Mouse (Mus musculus) heart, postnatal 36 days (tissue): Measurements from ENCODE around the gene Ormdl3. TPM values are rescaled to one million over a fixed set of nuclear protein-coding genes. Genes with fewer than 3 reads are reported as not detected.
A peak's percentile ranks its signal among the peaks of the same experiment; 100 is the strongest.
"Not testable (repeated sequence)": the region's sequence is repeated elsewhere in the genome, so short reads cannot be mapped to it uniquely, and the experiment has no call there.

Source experiments
- DNase-seq, 2 experiments: peaks; one replicate each; pipeline ENCODE4 v3.0.0; 2021 to 2022
- intact Hi-C: fragments of 180-260 bp; cut with DNase I; formaldehyde crosslinking; loops from one replicate; pipeline ENCODE4 v1.15.1; 2025
- total RNA-seq, 2 experiments: library from RNA; stranded (reverse); gene quantifications; 2 replicates each; pipeline ENCODE4 v1.2.3; 2021

The Ormdl3 gene
- total RNA-seq: 10 to 100 TPM; 39.3 to 40.4 TPM

DNA sequence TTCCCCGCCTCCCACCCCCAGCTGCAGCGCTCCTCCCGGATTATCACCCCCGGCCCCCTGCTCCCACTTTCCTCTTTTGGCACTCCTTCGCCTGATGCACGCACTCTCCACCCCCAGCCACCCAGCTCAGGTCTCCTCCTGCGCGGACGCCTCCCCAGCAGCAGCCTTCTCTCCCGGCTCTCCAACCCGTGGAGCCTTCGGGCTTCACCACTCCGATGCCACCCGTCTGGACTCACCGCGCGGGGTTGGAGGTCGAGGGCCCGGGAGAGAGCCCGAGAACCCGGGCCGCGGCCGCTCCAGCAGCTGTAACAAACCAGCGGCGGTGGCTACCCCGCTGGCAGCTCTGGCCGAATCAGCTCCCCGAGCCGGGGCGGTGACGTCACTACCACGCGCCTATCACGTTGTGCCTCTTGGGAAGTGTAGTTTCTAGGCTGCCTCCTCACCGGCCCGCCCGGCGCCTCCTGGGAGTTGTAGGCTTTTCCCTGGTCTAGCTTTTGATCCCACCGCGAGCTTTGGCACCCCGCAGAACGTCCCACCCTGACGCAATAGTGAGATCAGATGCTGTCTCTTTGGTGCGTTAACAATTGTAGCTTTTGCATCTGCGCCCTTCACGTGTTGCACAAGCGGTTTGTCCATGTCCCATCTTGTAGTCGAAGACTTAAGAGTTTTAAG, at the start of gene Ormdl3:
TSS of gene Ormdl3 (minus strand) at position 477 of the 672 bp plus-strand sequence.
- intact Hi-C loops: loop anchor here (2.0 to 5.0 kb wide), 2 partner anchors 36 to 130 kb away; partner anchors contain the start of gene Zpbp2
- DNase-seq: peak; percentile 97

DNA sequence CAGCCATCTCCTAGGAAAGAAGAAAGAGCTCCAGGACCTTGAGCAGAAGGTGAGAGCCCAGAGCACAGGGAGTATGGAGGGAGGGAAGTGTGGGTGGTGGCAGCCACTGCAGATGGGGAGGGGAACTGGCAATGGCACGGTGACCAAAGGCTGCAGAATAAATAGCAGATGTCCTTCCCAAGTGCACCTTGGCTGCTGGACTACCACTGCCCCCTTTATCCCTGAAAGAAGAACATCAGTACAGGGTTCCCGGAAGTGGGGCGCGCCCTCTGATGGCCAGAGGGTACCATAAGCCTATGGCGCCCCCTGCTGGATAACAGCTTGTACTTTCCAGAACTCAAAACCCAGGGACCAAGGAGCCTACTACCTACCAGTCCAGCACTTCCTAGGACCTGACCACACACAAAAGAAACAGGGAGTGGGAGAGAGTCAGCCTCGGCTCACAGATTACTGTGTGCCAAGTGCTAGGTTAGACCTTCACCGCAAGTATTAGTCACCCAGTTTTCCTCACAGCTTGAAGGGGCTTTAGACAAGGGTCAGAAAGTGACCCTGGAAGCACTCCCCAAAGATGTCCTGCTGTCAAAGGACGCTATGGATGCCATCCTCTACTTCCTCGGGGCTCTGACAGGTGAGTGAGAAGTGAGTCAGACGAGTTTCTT, 48.3 kb upstream of the Ormdl3 start:
- intact Hi-C loops: not testable (repeated sequence)

DNA sequence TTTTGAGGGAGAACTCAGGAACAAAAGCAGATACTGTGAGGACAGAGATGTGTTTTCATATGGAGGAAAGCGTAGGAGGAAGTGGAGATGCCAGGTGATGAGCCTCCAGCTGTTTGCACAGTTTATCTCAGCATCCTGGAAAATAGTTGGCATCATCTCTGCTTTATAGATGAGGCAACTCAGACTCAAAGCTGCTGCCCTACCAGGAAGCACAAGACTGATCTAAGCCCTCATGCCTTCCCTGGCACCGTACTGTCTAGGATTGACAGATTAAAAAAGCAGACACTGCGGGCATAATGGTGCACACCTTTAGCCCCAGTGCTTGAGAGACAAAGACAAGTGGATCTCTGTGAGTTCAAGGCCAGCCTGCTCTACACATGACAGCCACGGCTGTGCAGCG, 43.5 kb upstream of the Ormdl3 start:
- intact Hi-C loops: no loop called here
- DNase-seq: no peak

More for the DNA sequence above, 48.3 kb upstream of the Ormdl3 start:
- not testable (repeated sequence) for DNase-seq

DNA sequence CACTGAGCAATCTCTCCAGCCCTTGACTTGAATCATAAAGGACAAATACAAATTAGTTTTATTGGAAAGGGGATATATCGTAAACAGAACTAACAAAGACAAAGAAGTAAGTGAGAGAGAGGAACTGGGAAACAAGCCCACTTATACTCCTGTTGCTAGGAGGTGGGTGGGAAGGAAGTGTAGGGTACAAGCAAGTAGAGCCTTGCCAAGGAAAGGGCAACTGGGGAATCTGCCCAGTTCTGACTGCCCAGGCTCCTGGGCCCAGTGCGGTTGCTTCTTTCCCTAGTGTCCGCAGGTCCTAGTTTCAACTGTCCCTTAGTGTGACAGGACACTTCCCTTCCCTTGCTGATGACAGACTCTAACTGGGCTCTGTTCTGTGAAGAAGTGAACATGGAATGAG, 41.5 kb upstream of the Ormdl3 start:
- DNase-seq: no peak
- intact Hi-C loops: no loop called here

DNA sequence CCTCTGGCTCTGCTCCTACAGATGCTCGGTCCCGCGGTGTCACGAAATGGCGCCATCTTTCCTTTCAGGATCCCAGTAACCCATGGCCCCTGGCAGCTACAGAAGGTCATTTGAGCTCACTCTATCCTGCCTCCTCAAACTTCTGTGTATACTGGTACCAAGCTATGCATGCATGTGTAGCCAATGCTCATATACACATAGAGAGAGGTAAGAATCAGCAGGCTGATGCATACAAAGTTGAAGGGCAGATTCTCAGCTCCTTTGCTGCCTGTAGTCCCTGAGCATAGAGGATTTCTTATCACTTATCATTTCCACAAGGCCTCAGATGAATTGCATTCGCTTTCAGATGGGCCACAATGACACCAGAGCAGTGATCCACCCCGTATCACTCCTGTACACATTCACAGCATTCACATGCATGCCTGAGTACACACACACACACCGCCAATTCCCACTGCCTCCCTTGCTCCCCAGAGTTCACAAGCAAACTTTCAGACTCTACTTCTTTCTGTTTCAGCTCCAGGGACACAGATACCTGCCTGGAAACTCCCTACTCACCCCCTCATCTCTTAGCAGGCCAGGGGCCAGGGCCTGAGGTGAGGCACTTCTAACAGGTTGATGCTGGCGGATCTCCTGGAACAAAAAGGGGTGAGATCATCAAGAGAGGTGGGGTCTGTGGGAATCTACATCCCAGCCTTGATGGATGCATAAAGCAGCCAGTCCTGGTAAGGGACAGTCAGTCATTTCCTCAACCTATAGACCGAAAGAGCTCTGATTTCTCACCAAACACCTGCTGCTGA, 38.6 kb upstream of the Ormdl3 start, which contains the start of the genes Gm12355 and Gsdma3:
TSS of gene Gm12355 (minus strand) at position 51 of the 800 bp plus-strand sequence.
TSS of gene Gsdma3 (plus strand) at position 750 of the 800 bp plus-strand sequence.
- intact Hi-C loops: no loop called here
- no peak for DNase-seq

DNA sequence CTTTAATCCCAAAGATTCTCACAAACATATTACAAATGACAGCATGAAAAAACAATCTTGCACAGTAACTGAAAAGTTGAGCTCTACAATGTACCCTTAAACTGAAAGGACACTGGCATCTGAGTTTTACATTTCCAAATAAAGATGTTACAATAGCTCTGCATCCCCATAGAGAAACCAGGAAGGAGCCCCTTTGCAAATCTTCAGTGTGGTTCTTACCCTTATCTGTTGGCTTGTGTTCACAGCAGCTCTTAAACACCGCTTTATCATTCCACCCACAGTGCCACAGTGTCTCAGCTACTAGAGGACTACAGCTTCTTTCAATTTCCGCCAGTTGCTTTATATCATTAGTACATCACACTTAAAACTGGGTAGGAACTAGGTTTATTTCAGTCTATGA, 37.2 kb upstream of the Ormdl3 start:
- DNase-seq, intact Hi-C loops: not testable (repeated sequence)

DNA sequence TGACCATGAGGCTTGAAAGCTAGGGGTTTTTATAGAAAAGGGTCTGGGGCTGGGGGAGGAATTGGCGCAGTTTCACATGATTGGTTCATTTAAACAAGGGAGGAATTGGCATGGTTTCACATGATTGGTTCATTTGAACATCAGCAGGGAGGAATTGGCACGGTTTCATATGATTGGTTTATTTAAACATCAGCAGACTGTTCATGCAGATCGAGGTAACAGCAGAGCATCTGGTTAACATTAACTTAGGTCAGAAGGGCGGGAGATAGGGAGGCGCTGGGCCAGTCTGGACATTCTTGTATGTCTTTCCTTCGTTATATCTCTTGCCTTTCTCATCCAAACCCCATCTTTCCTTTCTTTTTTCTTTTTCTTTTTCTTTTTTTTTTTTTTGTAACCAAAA, 36.8 kb upstream of the Ormdl3 start:
- intact Hi-C loops: not testable (repeated sequence)

DNA sequence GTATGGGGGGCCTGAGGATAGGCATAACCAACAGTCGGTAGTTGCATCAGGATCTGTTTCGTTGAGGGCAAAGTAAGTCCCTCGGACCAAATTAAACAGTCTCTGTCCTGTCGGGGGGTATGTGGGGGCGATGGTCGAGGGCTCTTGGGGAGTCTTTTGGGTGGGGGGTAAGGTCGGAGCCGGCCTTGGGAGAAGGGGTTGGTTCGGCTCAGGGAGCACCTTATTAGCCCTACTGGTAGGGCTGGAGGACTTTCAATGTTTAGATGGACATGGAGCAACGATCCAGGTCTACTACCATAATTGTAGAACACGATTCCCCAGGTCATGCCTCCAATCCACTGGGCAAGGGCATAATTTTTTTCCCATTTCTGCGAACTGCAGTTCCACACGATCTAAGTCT, 33.6 kb upstream of the Ormdl3 start:
- no peak for DNase-seq
- intact Hi-C loops: no loop called here

More for the DNA sequence above, 36.8 kb upstream of the Ormdl3 start:
- DNase-seq: not testable (repeated sequence)

DNA sequence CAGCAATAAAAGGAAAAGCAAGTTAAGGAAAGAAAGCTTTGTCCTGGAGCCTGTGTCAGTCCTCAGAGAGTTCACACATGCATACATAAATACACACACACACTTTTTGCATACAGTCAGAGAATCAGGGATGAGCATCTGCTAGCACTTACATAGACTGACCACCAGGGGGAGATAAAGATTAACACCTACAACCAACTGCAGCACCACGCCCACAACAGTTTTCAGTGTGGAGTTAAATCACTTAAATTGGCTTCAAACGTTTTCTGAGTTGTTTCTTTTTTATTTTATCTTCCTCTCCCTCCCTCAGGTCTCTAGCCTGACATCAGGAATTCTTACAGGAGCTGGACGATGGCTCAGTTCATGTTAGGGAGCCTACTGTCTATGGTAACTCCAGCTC, 19.6 kb upstream of the Ormdl3 start:
- intact Hi-C loops: loop anchor here (5.0 kb wide), 1 partner anchor 51 kb away; no protein-coding TSS in a partner anchor
- no peak for DNase-seq

DNA sequence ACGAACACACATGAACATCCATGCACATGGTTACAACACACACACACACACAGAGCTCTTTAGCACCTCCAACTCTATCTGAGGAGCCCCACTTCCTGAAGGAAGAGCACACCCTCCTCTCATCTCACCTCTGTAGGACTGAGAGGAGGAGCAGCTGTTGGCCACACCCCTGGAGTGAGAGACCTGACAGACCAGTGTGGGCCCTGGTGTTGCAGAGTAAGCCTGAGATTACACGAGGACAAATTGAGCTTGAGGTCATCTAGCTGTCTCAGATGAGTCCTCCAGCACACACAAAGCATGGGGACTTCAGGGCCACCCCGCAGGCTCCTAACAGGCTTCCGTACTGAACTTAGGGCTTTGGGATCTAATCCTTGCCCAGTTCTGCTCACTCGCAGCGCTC, 17.7 kb upstream of the Ormdl3 start:
- DNase-seq: not testable (repeated sequence)
- intact Hi-C loops: loop anchor here (1.0 to 5.0 kb wide), 3 partner anchors 29 to 52 kb away; no protein-coding TSS in a partner anchor

DNA sequence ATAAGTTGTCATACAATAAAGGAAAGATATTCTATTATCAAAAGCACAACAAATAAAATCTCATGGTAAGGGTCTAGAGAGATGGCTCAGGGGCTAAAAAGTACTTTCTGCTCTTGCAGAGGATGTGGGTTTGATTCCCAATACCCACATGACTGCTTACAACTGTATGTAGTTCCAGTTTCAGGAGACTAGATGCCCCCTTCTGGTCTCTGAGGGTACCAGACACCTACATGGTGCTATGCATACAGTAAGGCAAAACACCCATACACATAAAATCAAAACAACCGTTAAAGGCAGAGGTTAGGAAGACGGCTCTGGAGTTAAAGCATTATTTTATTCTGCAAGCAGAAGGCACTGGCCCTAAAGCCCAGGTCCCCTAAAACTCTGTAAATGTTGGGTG, 16.8 kb upstream of the Ormdl3 start:
- no peak for DNase-seq
- intact Hi-C loops: loop anchor here (2.0 kb wide), 1 partner anchor 35 kb away; no protein-coding TSS in a partner anchor

DNA sequence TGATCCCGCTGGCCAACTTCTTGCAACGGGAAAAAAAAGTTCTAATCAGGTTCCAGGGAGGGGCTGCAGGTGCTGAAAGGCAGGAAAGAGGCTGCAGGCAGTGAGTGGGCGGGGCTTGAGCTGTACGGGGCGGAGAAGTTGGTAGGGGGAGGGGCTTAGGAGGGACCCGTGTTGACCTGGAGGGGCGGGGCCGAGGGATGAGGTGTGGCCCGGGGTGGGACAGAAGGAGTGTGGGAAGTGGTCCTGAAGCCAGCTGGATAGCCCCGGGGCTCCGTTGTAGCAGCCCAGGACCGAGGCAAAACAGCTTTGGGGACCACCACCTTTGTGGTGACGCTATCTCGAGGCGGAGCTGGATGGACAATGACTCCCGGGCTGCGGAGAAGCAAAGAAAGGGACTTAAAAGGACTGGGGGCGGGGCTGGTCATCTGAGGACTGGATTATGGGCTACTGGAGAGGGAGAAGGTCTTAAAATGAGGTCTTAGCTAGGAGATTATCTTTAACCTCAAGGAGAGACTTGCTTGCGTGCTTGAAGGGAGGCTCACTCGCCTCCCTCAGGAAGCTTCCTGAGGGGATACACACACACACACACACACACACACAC, 15.0 kb upstream of the Ormdl3 start:
- no peak for DNase-seq
- intact Hi-C loops: no loop called here

DNA sequence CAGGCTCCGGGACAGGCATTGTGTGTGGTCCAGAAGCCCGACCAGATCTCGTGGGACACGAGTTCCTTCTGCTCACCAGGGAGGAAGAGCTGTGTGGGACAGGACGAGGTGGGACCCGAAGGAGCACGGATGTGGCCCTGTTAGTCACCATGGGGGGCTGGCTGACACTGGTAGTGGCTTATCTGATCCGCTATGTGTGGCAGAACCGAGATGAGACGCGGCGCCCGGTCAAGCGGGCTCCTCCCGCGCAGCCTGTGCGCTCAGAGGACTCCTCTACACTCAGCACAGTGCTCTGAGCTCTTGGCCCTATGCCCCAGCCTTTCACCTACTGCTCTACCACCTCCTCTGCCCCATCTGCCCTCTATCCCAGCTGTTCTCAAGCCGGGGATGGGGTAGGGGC, 12.1 kb upstream of the Ormdl3 start:
- intact Hi-C loops: no loop called here

DNA sequence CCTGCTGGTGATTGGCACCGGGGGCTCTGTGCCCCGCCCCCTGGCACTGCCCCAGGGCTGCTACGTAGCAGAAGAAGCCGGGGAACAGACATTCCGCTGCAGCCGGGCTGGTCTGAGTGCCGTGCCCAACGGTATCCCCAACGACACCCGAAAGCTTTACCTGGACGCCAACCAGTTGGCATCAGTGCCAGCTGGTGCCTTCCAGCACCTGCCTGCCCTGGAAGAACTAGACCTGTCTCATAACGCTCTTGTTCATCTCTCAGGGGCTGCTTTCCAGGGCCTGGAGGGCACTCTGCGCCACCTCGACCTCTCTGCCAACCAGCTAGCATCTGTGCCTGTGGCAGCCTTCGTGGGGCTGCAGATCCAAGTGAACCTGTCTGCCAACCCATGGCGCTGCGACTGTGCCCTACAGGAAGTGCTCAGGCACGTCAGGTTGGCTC, 11.7 kb upstream of the Ormdl3 start:
- intact Hi-C loops: no loop called here
- DNase-seq: no peak

More for the DNA sequence above, 12.1 kb upstream of the Ormdl3 start:
- no peak for DNase-seq

DNA sequence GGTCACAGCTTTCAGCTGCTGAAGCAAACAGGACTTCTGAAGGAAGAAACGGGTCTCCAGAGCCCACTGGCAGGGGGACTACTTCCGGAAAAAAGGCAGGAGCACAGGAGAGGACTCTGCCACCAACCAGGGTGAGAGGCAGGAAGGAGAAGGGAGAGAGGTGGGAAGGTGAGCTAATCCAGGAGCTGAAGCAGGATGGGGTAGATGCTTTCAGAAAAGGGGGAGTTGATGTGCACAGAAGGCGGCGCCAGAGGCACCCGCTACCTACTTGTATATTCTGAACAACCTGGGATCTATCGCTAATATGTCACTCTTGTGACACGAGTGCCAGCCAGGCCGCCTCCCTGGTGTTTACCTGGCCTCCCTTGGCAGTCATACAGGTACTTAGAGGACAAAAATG, 10.8 kb upstream of the Ormdl3 start, which contains the start of gene Lrrc3c:
TSS of gene Lrrc3c (plus strand) at position 301 of the 400 bp plus-strand sequence.
- intact Hi-C loops: loop anchor here (1.0 kb wide), 1 partner anchor 43 kb away; no protein-coding TSS in a partner anchor
- no peak for DNase-seq

DNA sequence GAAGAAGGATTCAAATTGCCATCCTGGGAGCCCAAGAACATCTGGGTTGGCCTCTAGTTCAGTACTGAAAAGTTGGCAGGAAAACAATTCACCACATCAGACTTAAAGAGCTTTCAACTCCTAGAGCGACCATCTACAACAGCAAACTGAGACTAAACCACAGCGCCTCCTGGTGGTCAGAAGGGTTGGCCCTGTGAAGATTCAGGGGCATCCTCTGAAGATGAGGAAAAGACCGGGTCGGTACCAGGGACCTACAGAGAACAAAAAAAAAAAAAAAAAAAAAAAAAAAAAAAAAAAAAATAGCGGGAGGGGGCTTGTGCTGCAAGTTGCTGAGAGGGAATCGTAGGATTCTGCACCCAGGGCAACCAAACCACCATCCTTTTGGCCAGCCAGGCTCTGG, 10.2 kb upstream of the Ormdl3 start:
- DNase-seq: peak; percentile 48 to 73
- intact Hi-C loops: loop anchor here (1.0 kb wide), 1 partner anchor 42 kb away; no protein-coding TSS in a partner anchor

DNA sequence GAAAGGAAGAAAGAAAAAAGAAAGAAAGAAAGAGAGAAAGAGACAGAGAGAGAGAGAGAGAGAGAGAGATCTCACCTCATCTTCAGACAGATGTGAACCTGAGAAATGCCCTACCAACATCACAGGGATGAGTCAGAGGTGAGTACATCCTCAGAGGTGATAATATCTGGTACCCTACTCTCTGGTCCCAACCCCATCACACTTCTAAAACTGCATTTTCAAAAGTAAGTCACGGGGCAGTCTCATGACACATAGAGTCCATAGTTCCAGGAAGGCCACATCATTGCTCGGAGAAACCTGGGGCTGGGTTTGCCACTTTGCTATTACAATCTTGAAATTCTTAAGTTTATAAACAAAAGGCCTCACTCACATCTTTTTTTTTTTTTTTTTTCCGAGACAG, 8.8 kb upstream of the Ormdl3 start:
- intact Hi-C loops: no loop called here
- DNase-seq: no peak

DNA sequence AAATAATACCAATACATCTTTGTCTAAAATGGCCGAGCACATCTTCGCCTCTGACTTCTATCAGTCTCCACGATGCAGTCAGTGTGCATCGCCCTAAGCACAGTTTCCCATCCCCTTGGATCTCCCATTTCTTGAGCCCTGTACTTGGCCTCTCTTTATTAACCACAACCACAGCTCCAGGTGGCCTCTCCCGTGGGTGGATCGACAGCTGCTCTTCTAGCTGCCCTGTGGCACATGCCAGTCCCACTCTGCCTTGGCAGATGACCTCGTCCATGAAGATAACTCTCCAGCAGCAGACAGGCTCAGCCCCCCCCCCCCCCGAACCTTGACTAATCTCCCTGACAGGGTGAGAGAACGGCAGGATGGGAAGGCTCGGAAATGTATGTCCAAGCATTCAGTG, 8.3 kb upstream of the Ormdl3 start:
- DNase-seq: no peak
- intact Hi-C loops: no loop called here

DNA sequence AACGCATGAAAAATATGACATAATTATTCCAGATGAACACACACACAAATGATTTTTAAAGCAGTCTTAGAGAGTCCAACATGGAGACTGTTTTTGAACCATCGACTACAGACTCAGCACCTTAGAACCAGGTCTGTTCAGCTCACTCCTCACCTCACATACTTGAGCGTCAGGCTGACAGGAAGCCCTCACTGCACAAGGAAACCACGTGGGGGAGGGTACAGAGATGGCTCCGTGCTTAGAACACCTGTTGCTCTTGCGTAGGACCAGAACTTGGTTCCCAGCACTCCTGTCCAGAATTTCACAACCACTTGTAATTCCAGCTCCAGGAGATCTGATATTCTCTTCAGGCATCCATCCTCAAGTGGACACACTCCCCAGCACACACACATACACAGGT, 7.9 kb upstream of the Ormdl3 start:
- intact Hi-C loops: no loop called here

More for the DNA sequence above, 7.9 kb upstream of the Ormdl3 start:
- no peak for DNase-seq
